Mouse (Mus musculus) liver, postnatal 0 days (tissue): ENCODE measurements at regions not wholly inside any gene's neighbourhood (a gene's known extent, or its start where the extent isn't known, plus 50 kb on each side); places are given as distances from the start of the nearest gene placed in this dataset.

Source experiments
- CTCF ChIP-seq: sonication (generic); IDR thresholded peaks from 2 replicates; pipeline ENCODE4 v1.5.1; 2016; ENCODE audit warnings: antibody characterized with exemption, low read depth
- EP300 ChIP-seq: IDR thresholded peaks from 2 replicates; pipeline ENCODE4 v1.6.1; 2016; ENCODE audit warnings: antibody characterized with exemption, low read depth, mild to moderate bottlenecking

DNA sequence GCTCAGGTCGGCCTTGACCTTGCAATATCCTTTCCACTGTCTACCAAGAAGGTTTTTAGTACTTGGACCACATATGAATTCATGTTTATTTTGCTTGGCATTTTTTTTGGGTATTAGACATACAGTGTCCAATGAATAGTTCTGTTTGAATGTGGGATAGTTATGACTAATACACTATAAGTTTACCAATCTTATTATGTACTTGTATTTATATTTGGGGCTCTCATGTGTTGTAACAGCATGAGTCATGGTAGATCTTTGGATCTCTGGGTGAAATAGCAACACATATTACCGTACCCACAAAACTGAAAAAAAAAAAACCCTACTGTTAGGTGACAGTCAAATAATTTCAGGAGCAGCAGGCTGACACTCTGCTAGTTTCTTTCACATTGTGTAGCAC is 667.7 kb upstream of the Robo1 start:
- TF ChIP-seq CTCF (no peak), EP300 (no peak)
